Mouse (Mus musculus) stomach, postnatal 0 days (tissue): ENCODE measurements around the gene Dpm1.
A peak's percentile ranks its signal among the peaks of the same experiment; 100 is the strongest.

ENCODE experiments used
- CTCF ChIP-seq: IDR thresholded peaks from 2 replicates; pipeline ENCODE4 v1.5.1; 2016; ENCODE audit warnings: antibody characterized with exemption, low read depth, mild to moderate bottlenecking, moderate library complexity
- EP300 ChIP-seq: optimal IDR thresholded peaks from 2 replicates; pipeline ENCODE3; 2016; ENCODE audit warnings: antibody characterized with exemption

- TF ChIP-seq EP300: no peak
- peak; percentile 20 for TF ChIP-seq CTCF
Observed at GRCm38 (mm10) chr2:168204476-168204999, 25.9 kb downstream of the Dpm1 start.
